Mouse (Mus musculus) right cerebral cortex, postnatal 4 days (tissue): ENCODE results near the gene Tmem182.

Source experiments
- DNase-seq: peaks from one replicate; pipeline ENCODE4 v3.0.0-alpha.2; 2022

Gene Tmem182

GRCm38 (mm10) chr1:40800908-40801307 lies 4.5 kb upstream of the Tmem182 start:
- DNase-seq, result no peak

DNA sequence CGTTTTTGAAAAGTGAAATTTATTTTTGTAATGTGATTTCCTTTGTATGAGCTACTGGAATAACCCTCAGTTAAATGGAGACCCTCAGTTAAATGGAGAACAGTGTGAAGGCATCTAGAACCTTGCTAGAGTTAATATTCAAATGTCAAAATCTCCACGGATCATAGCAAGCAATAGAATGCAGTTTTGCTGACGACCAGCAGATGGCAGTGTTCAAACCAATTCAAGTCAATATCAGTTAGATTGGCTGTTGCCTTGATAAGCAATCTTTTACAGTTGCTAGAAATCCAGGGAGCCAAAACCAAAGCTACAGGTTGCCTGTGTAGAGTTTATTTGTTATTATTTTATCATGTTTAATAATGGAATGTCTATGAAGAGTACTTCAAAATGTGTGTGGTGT lies 2.6 kb upstream of the Tmem182 start:
- peak; percentile 54 for DNase-seq

DNA sequence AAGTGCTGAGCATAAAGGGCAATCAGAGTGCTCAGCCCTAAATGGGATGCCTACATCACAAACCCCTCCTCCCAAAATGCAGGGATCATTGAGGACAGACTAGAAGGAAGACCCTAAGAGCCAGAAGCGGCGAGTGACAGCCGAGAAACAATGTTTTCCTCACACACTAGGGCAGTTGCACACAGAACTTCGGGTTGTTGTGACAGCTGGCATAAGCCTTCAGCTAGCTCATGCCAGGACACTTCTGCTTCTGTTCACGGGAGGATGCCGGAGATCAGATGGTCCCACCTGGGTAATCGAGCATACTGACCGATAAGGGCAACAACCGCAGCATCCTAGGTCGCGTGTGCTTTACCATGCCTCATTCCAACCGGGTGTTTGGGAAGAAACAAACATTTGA lies 1.3 kb upstream of the Tmem182 start:
- DNase-seq, result no peak

DNA sequence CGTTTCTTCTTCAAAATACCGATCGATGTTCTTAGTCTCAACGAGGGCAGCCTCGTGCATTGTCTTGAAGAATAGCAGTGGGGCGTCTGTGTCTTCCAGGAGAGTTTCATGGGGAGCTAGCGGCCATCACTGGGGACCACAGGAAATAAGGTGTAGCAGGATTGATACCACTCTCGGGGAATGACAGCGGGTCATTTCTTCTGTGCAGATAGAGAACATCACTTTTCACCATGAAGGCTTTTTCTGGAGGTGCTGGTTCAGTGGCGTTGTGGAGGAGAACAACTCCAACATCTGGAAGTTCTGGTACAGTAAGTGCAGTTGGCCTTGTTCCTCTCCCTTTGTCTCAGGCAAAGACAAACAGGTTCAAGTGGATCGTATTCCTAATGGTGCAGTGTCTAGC lies 490 bp downstream of the Tmem182 start:
- DNase-seq, result no peak

GRCm38 (mm10) chr1:40808643-40809042 lies 3.2 kb downstream of the Tmem182 start:
- DNase-seq, result no peak

DNA sequence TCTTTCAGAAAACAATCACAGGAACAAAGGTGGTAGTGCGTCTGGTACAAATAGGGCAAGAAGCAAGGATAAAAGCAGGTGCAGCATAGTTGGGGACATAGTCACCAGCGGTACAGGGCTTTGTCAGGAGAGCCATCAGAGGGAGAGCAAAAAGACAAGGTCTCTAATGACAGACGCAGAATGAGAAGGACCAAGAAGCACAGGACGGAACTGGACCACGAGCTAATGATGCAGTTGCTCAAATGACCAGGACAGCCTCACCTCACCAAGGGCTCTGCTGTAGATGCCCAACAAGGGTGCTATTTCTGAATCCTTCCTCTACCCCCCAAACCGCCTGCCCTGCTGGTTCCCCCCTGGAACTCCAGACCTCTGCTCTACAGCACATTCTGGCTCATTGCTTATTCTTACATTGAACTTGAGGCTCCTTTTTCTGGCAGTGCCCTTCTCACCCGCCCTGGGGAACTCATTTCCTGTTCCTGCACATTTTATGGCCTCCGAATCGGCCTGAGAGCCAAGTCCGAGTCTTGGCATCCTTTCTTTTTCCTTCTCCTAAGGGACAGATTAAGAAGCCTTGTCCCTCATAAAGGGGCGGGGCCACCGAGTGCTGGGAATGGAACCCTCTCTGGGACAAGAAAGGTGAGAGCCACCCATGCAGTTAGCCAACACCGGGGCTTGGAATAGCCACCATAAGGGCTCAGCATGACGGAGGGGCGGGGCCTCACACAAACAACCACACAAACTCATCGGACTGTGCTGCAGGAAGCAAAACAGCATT lies 9.9 kb downstream of the Tmem182 start:
- DNase-seq, result no peak

DNA sequence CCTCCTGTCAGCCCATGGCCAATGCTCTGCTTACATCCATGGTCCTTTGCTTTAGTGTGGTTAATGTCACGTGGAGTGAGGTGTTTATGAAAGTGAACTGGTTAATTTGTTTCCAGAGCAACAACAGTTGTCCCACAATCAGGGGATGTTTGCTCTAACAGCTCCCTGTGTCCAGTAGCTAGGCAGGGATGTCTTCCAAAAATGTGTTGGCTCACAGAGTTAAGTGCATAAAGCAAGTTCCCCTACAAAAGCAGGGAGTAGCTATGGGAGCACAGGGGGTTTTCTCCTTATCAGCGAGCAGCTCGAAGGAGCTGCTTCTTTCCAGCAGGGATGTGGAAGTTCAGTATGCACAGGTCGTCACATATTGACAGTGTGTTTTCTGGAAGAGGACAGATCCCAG lies 19.1 kb downstream of the Tmem182 start:
- DNase-seq, result no peak

DNA sequence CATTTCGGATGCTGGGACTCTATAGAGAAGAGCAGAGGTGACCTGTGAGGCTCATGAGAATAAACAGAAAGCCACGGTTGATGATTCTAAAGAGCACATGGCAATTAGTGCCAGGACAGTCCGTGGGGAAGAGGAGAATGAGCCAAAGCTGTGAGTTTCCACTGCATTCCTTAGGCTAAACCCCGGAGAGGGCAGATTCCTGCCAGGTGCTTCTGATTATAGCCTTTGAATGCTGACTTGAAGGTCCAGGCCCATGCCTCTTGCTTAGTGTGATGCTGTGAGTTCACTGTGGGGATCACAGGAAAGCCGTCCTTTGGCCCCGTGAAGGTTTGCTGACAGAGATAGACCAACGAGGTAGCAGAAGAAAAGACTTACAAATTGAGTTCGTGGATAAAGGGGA lies 19.5 kb downstream of the Tmem182 start:
- no peak for DNase-seq

GRCm38 (mm10) chr1:40825826-40826225 lies 20.4 kb downstream of the Tmem182 start:
- no peak for DNase-seq

- no peak for DNase-seq
These were observed 24.0 kb downstream of the Tmem182 start for GRCm38 (mm10) chr1:40829213-40829914.

DNA sequence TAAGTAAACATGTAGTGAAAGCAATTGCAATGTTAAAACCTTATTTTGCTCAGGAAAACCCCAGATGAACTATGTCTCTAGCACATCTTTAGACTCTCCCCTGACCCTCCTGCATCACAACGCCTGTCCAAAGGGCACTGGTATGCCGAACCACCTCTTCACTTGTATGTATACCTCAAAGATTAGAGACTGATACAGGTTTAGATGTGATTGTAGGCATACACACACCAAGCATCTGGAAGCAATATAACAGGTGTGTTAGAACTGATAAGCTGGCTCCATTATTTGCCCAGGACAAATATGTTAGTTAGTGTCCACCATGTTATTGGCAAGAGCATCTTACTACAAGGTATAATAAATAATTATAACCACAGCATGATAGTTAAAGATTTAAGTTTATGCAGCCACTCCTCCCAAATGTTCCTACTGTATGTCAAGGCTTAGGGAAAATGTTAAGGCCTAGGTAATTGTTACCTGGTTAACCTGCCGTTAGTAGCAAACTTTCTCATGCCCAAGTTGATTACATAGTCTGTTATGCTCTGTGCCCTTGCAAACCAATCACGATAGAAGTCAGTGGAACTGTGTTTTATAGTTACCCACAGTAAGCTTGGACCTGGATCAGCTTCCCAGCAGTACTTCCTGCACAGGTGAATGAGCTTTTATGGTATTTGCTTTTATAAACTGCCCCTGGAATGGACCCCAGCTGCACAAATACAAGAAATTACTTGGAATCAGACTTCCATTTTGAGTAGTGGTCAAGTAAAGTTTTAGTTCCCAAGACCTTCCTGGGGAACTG lies 25.5 kb downstream of the Tmem182 start:
- no peak for DNase-seq

- DNase-seq, result no peak
These were observed 30.1 kb downstream of the Tmem182 start for GRCm38 (mm10) chr1:40835468-40835867.

DNA sequence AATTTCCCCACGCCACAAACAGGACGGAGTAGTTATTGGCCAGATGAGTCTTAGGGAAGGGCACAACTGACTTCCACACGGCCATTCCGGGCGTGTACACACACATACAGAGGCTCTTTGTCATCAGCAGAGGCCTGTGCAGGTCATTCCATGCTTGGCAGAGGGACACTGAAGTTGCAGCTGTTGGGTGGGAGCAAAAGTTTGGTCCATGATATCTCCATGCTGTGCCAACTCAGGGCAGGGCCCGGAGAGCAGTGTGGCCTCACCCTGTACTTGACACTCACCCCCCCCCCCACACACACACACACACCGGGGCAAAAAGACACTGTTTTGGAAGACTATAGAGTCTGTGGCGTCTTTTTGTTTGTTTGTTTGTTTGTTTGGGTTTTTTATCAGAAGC lies 35.2 kb downstream of the Tmem182 start:
- no peak for DNase-seq

DNA sequence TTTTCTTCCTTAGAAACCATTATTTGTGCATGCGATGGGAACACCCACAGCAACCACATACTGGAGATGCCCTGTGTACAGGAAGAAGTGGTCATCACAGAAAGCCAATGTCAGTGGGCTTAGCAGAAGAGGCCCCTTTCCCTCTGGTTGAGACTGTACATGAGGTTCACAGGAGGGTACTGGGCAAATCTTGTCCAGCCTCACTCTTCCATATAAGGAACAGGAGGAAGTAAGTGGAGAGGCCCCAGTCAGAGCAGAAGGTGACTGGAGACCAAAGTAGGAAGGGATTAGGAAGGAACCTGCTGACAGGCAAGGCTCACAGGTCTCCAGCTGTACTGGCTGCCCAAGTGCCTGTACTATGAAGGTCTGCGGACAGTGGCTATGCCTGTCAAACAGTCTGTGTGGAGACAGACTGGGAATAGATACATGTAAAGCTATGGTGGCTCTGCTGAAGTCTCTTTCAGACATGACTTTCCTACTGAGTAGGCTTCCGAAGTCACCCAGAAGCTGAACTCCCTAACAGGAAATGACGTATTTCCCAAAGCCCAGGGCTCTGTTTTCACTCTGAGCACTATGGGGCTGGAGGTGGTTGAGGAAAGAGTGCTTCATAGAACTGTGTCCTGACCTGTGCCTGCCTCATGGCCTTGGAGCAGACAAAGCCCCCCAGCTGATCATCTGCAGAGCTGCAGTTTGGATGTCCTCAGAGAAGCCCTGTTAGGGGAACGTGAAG lies 35.8 kb downstream of the Tmem182 start:
- DNase-seq, result no peak

DNA sequence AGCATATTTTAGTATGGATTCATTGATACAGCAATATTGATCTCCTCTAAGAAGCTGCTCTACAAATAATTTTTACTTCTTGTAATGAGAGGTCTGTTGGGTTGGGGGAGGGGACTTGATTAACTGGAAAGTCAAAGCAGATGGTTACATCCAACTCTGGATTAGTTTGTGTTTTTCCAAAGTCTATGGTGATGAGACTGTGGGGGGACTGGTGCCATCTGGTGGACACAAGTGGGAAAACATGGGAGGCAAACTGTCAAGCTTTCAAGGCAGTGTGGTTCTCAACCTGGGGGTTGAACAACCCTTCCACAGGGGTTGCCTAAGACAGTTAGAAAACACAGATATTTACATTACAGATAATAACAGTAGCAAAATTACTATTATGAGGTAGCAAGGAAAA lies 39.2 kb downstream of the Tmem182 start:
- peak; percentile 67 for DNase-seq

GRCm38 (mm10) chr1:40847196-40847938 lies 42.0 kb downstream of the Tmem182 start:
- DNase-seq, result no peak

- DNase-seq, result no peak
These were observed 45.9 kb downstream of the Tmem182 start for GRCm38 (mm10) chr1:40851286-40851685.

GRCm38 (mm10) chr1:40855268-40855667 lies 49.9 kb downstream of the Tmem182 start:
- no peak for DNase-seq

GRCm38 (mm10) chr1:40856846-40857636 lies 51.6 kb downstream of the Tmem182 start:
- no peak for DNase-seq

DNA sequence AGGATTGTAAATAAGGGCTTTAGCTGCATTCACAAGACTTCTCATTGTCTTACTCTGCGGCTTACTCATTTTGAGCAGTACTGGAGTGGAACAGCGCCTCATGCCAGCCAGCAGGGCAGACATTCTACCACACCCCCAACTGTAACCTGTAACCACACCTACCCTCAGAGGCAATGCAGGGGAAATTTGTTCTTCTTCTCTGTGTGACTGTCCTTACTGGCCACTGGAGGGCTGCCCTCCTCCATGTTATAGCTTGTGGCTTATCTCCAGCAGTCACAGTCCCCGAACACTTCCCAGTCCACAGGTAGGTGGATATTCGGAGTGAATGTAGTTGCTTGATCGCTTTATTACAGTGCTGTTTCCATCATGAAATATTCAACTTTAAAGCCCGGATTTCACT lies 59.6 kb downstream of the Tmem182 start:
- no peak for DNase-seq

- DNase-seq, result no peak
These were observed 61.7 kb downstream of the Tmem182 start for GRCm38 (mm10) chr1:40867106-40867505.
